Mouse (Mus musculus) neural tube, embryonic 12.5 days (tissue): ENCODE measurements around the gene Arl3. TPM values are rescaled to one million over a fixed set of nuclear protein-coding genes. Genes with fewer than 3 reads are reported as not detected.

Experiments used
- ATAC-seq: fragments of 200-750 bp; cut with Nextera tagmentation; 2 replicates; pipeline ENCODE4 v1.8.0; 2017; ENCODE audit warnings: low read depth, mild to moderate bottlenecking, moderate TSS enrichment, moderate library complexity; ENCODE audit not compliant: low FRiP score
- H3K27ac ChIP-seq: fragments of 300-500 bp; sonication (generic); 2 replicates; pipeline ENCODE4 v1.5.1; 2016
- H3K27me3 ChIP-seq: fragments of 300-500 bp; sonication (generic); replicated peaks from 2 replicates; pipeline ENCODE4 v1.6.1; 2016; ENCODE audit warnings: mild to moderate bottlenecking
- H3K36me3 ChIP-seq: fragments of 300-500 bp; sonication (generic); 2 replicates; pipeline ENCODE4 v1.6.1; 2016; ENCODE audit warnings: mild to moderate bottlenecking
- H3K4me1 ChIP-seq: fragments of 300-500 bp; sonication (generic); 2 replicates; pipeline ENCODE4 v1.6.1; 2016
- H3K4me2 ChIP-seq: fragments of 300-500 bp; sonication (generic); replicated peaks from 2 replicates; pipeline ENCODE4 v1.6.1; 2016; ENCODE audit warnings: mild to moderate bottlenecking
- H3K4me3 ChIP-seq: fragments of 300-500 bp; sonication (generic); 2 replicates; pipeline ENCODE4 v1.5.1; 2016
- H3K9ac ChIP-seq: fragments of 300-500 bp; sonication (generic); 2 replicates; pipeline ENCODE4 v1.6.1; 2016; ENCODE audit warnings: mild to moderate bottlenecking
- H3K9me3 ChIP-seq: fragments of 300-500 bp; sonication (generic); 2 replicates; pipeline ENCODE4 v1.6.1; 2016; ENCODE audit warnings: mild to moderate bottlenecking
- WGBS: fragments of 180-500 bp; shearing (Covaris S2); methylation state at CpG from one replicate; pipeline ENCODE4 v1.1.7; 2016; 5-methylcytosine and 5-hydroxymethylcytosine counted together
- polyA plus RNA-seq: library from polyadenylated mRNA; unstranded; fragments of >200 nt; fragmentation: Nextera tagmentation; extraction: Ambion mirVana; gene quantifications from 2 replicates; pipeline ENCODE4 v1.2.1, GENCODE M21; 2016

Gene Arl3
- polyA plus RNA-seq, 1 experiment from 2014 or later: 194 TPM

GRCm38 (mm10) chr19:46522433-46523044, 50.5 kb downstream of the Arl3 start:
- WGBS: 38% methylated on average over 15 of the region's 15 CpGs
- H3K9ac ChIP-seq: no peak overlapping the region

DNA sequence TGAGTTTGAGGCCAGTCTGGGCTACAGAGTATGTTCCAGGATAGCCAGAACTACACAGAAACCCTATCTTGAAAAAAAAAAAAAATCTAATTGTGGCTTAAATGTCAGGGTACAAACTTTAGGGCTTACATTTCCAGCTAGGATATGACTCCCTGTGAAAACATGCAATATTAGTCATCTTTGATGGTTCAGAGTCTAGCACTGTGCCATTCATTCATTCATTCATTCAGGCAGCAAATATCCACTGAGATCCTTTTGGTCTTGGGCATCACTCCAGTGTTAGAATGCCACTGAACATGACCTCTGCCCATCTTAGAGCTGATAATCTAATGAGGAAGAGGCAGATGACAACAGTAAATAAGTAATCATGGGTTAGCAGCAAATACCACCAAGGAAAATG, 51.3 kb downstream of the Arl3 start:
- Histone ChIP-seq H3K9me3 (no peaks in the 10 kb centered on the region), H3K27me3 (no peaks in the 10 kb centered on the region), H3K4me2 (no peak overlapping the region), H3K4me1 (peaks cover 69% of the 10 kb centered on the region), H3K27ac (no peak overlapping the region), H3K4me3 (no peak overlapping the region), H3K9ac (no peak overlapping the region), H3K36me3 (peaks cover under 1% of the 10 kb centered on the region; the same call in 1 of the 2 replicates)
- ATAC-seq: no peak

More at GRCm38 (mm10) chr19:46522433-46523044, 50.5 kb downstream of the Arl3 start:
- Histone ChIP-seq H3K4me3 (no peak overlapping the region), H3K9me3 (no peaks in the 10 kb centered on the region), H3K36me3 (no peaks in the 10 kb centered on the region), H3K27me3 (no peaks in the 10 kb centered on the region), H3K27ac (no peak overlapping the region), H3K4me2 (peak overlapping the region; percentile 57; the same call in 1 of the 2 replicates), H3K4me1 (peaks cover 68% of the 10 kb centered on the region)
- no peak for ATAC-seq

GRCm38 (mm10) chr19:46518828-46519621, 54.0 kb downstream of the Arl3 start:
- no peak for ATAC-seq
- Histone ChIP-seq H3K27me3 (no peaks in the 10 kb centered on the region), H3K27ac (peak overlapping the region; percentile 15), H3K4me1 (peaks cover 43% of the 10 kb centered on the region), H3K4me2 (peak overlapping the region; percentile 53), H3K4me3 (no peak overlapping the region), H3K36me3 (peaks cover 23% of the 10 kb centered on the region), H3K9ac (no peak overlapping the region), H3K9me3 (no peaks in the 10 kb centered on the region)
- 17% methylated on average over 5 of the region's 5 CpGs for WGBS

DNA sequence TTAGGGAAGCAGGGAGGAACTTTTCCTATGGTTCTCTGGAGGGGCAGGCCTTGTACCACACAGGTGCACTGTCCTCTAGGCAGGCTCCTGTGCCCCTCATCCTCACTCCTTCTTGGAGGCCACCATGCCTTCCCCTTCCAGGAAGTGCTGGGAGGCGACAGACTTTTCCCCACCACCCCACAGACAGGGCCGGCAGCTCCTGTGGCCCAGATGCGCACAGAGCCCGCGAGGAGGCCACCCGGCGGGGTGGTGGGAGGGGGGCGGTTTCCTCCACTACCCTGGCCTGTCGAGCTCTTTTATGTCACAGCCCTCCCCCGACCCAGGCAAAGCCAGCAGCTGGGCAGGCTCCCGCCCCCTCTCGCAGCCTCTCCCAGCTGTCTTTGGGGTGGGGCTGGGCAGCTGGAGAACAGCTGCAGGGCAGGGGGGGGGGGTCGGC, 54.6 kb downstream of the Arl3 start:
- peak overlapping the region; percentile 53 for H3K4me2 ChIP-seq
- H3K4me1 ChIP-seq: peaks cover 36% of the 10 kb centered on the region
- under 1% methylated on average over 13 of the region's 13 CpGs for WGBS
- peaks cover 30% of the 10 kb centered on the region for H3K36me3 ChIP-seq
- peak; percentile 65 for ATAC-seq
- H3K27me3 ChIP-seq: no peaks in the 10 kb centered on the region
- peak overlapping the region; percentile 16; the same call in 1 of the 2 replicates for H3K4me3 ChIP-seq
- H3K9ac ChIP-seq: peak overlapping the region; percentile 26
- no peaks in the 10 kb centered on the region for H3K9me3 ChIP-seq
- peak overlapping the region; percentile 15 for H3K27ac ChIP-seq

DNA sequence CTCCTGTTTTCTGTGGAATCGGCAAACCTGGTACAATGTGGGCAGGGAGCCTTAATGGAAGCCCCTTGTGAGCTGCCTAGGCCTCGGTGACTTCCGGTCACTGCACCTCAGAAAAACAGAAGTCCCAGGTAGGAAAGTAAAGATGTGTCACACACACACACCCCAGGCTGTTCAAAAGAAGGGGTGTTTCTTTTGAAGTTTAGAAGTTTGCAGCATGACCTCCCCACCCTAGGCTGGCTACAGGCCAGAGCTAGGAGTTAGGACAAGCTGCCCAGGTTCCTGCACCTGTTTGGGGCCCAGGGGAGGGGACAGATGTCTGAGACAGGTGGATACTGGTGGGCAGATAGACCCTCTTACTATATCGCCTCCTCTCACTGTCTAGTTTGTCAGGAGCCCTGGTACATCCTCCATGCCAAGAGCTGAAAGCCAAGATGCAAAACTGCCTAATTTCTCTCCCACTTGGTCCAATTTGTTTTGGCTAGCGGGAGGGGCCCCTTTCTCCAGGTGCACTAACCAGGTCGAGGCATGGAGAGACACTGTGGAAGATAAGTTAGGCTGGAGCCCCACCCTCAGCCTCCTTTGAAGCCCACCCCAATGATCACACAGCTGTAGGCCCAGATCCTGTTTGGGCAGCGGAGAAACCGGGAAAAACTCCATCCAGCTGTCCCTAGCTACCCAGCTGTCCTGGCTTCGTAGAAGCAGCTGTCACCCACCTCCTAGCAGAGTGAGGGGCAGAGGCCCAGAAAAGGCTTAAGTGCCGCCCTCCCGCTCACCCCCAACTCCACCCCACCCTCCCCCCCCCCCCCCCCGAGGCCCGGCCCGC, 55.3 kb downstream of the Arl3 start:
- H3K27ac ChIP-seq: peak overlapping the region; percentile 15
- peak overlapping the region; percentile 16; the same call in 1 of the 2 replicates for H3K4me3 ChIP-seq
- no peaks in the 10 kb centered on the region for H3K9me3 ChIP-seq
- peak overlapping the region; percentile 26 for H3K9ac ChIP-seq
- H3K36me3 ChIP-seq: peaks cover 36% of the 10 kb centered on the region
- peak; percentile 32 for ATAC-seq
- peaks cover 30% of the 10 kb centered on the region for H3K4me1 ChIP-seq
- H3K27me3 ChIP-seq: no peaks in the 10 kb centered on the region
- H3K4me2 ChIP-seq: peak overlapping the region; percentile 53
- WGBS: 37% methylated on average over 9 of the region's 14 CpGs

GRCm38 (mm10) chr19:46516667-46517528, 56.1 kb downstream of the Arl3 start:
- Histone ChIP-seq H3K4me1 (peaks cover 26% of the 10 kb centered on the region), H3K36me3 (peaks cover 45% of the 10 kb centered on the region), H3K27ac (no peak overlapping the region), H3K9me3 (no peaks in the 10 kb centered on the region), H3K4me3 (no peak overlapping the region), H3K27me3 (no peaks in the 10 kb centered on the region), H3K9ac (no peak overlapping the region), H3K4me2 (no peak overlapping the region)
- 67% methylated on average over 3 of the region's 3 CpGs for WGBS
- no peak for ATAC-seq

- WGBS: 95% methylated on average over 24 of the region's 24 CpGs
- H3K27me3 ChIP-seq: no peaks in the 10 kb centered on the region
- H3K36me3 ChIP-seq: peaks cover 48% of the 10 kb centered on the region
- no peak for ATAC-seq
- no peak overlapping the region for H3K9ac ChIP-seq
- no peaks in the 10 kb centered on the region for H3K9me3 ChIP-seq
- peak overlapping the region; percentile 1; the same call in 1 of the 2 replicates for H3K4me3 ChIP-seq
- peaks cover 26% of the 10 kb centered on the region for H3K4me1 ChIP-seq
- H3K27ac ChIP-seq: no peak overlapping the region
- no peak overlapping the region for H3K4me2 ChIP-seq
Measured at GRCm38 (mm10) chr19:46515287-46515821, 57.6 kb downstream of the Arl3 start.

DNA sequence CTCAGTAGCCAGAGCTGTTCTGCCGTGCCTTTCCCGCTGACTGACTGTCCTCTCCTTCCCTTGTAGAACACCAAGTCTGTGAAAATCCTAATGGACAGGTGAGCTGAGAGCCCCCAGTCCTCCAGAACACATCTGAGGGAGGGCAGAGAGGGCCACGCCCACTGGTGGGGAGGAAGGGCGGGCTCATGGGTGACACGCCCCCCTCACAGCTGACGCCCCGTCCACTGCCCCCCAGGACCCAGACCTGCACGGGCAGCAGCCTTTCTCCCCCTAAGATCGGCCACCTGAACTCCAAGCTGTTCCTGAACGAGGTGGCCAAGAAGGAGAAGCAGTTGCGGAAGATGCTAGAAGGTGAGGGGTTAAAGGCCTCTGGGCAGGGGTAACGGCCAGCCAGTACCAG, 58.6 kb downstream of the Arl3 start:
- H3K4me2 ChIP-seq: no peak overlapping the region
- H3K27me3 ChIP-seq: no peaks in the 10 kb centered on the region
- H3K27ac ChIP-seq: no peak overlapping the region
- 89% methylated on average over 12 of the region's 12 CpGs for WGBS
- H3K36me3 ChIP-seq: peaks cover 52% of the 10 kb centered on the region
- no peaks in the 10 kb centered on the region for H3K9me3 ChIP-seq
- no peak overlapping the region for H3K4me3 ChIP-seq
- no peak overlapping the region for H3K9ac ChIP-seq
- ATAC-seq: no peak
- peaks cover 34% of the 10 kb centered on the region for H3K4me1 ChIP-seq

DNA sequence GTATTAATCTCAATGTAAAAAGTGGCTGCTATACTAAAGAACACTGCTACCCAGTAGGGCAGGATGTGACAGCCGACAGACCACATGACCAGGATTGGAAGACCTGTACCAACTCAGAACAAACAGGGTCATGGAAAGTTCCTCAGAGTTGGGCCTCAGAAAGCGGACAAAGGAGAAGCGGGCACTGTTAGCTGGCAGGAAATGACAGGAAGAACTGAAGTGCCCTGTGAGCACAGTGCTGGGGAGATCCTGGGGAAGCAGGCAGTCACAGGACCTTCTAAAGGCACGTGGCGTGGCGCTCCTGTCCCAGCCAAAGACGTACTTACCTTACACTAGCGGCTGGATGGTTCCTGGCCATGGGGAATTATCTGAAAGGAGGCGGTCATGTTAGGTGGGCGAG, 61.7 kb downstream of the Arl3 start:
- Histone ChIP-seq H3K4me2 (no peak overlapping the region), H3K9me3 (no peaks in the 10 kb centered on the region), H3K4me3 (no peak overlapping the region), H3K9ac (no peak overlapping the region), H3K36me3 (peaks cover 71% of the 10 kb centered on the region), H3K27me3 (no peaks in the 10 kb centered on the region), H3K4me1 (peaks cover 41% of the 10 kb centered on the region), H3K27ac (no peak overlapping the region)
- ATAC-seq: no peak
- WGBS: 91% methylated on average over 10 of the region's 10 CpGs

DNA sequence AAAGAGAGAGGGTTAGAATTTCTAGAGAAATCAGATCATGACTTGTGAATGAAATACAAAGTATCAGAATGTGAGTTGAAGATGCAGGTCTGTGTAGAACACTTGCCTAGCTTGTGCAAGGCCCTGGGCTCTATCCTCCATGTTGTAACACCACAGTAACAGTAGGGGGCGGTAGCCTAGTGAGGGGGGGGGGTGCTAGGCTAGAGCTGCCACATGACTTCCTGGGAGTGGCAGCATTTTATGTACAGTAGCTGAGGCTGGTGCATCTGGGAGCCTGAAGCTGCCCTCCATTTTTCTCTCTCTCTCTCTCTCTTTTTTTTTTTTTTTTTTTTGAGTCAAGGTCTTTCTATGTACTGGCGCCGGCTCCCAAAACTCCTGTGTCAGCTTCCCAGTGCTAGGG, 62.2 kb downstream of the Arl3 start:
- 77% methylated on average over 3 of the region's 3 CpGs for WGBS
- no peak overlapping the region for H3K4me2 ChIP-seq
- no peak for ATAC-seq
- no peak overlapping the region for H3K4me3 ChIP-seq
- H3K4me1 ChIP-seq: peaks cover 46% of the 10 kb centered on the region
- peaks cover 74% of the 10 kb centered on the region for H3K36me3 ChIP-seq
- no peak overlapping the region for H3K9ac ChIP-seq
- no peaks in the 10 kb centered on the region for H3K9me3 ChIP-seq
- no peak overlapping the region for H3K27ac ChIP-seq
- no peaks in the 10 kb centered on the region for H3K27me3 ChIP-seq

DNA sequence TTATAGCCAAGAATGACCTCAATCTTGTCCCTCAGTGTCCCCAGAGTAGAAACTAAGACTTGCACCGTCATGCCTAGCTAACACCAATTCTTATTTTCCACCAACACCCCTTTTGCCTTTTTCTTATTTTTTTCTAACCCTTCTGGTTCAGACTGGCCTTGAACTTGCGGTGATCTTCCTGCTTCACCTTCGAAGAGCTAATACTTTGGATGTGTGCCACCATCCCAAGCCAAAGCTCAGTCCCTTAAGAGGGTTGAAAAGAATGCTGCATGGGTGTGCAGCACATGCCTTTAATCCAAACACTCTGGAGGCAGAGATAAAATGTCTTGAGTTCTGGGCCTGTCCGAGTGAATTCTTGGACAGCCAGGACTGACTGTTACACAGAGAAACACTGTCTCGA, 62.6 kb downstream of the Arl3 start:
- Histone ChIP-seq H3K4me3 (no peak overlapping the region), H3K9ac (no peak overlapping the region), H3K4me2 (no peak overlapping the region), H3K4me1 (peaks cover 50% of the 10 kb centered on the region), H3K36me3 (peaks cover 75% of the 10 kb centered on the region), H3K9me3 (no peaks in the 10 kb centered on the region), H3K27ac (no peak overlapping the region), H3K27me3 (no peaks in the 10 kb centered on the region)
- WGBS: 86% methylated on average over 5 of the region's 5 CpGs
- ATAC-seq: no peak
